Mouse (Mus musculus) splenic B cell, adult 2 months (primary cell): ENCODE data around the gene Gm3029.
"Not testable (repeated sequence)": the region's sequence is repeated elsewhere in the genome, so short reads cannot be mapped to it uniquely, and the experiment has no call there.

Source experiments
- DNase-seq: peaks from one replicate; pipeline ENCODE4 v3.0.0-alpha.2; 2011; ENCODE audit warnings: low read depth, low spot score
- H3K27me3 ChIP-seq: 2 replicates; pipeline ENCODE4 v1.6.1; 2012; ENCODE audit warnings: mild to moderate bottlenecking, low read length, moderate library complexity, mixed read lengths; ENCODE audit not compliant: control insufficient read depth, poor library complexity, insufficient read depth, severe bottlenecking
- H3K36me3 ChIP-seq: 2 replicates; pipeline ENCODE4 v1.6.1; 2012; ENCODE audit warnings: mild to moderate bottlenecking, low read length, moderate library complexity, mixed read lengths; ENCODE audit not compliant: control insufficient read depth, poor library complexity, insufficient read depth, severe bottlenecking

Gm3029 gene

GRCm38 (mm10) chr14:3931456-3931855, at the start of gene Gm3029:
Gene Gm3029, plus strand, starts transcription at chr14:3931756.
- not testable (repeated sequence) for H3K36me3 ChIP-seq, DNase-seq, H3K27me3 ChIP-seq

- not testable (repeated sequence) for DNase-seq, H3K36me3 ChIP-seq, H3K27me3 ChIP-seq
These were observed 47.7 kb upstream of the Gm3029 start, which contains the start of gene Gm2916 for GRCm38 (mm10) chr14:3883872-3884271. Gene Gm2916, plus strand, starts transcription at chr14:3884172.

- H3K27me3 ChIP-seq, DNase-seq, H3K36me3 ChIP-seq: not testable (repeated sequence)
These were observed 31.7 kb downstream of the Gm3029 start, which contains the start of gene Gm3095 for GRCm38 (mm10) chr14:3963247-3963646. Gene Gm3095, plus strand, starts transcription at chr14:3963547.
